Mouse (Mus musculus): ENCODE measurements around the gene Tnrc6c. TPM values are rescaled to one million over a fixed set of nuclear protein-coding genes. Genes with fewer than 3 reads are reported as not detected.

The Tnrc6c gene
- total RNA-seq, 2 experiments from 2014 or later: 20.3 to 23.7 TPM

DNA sequence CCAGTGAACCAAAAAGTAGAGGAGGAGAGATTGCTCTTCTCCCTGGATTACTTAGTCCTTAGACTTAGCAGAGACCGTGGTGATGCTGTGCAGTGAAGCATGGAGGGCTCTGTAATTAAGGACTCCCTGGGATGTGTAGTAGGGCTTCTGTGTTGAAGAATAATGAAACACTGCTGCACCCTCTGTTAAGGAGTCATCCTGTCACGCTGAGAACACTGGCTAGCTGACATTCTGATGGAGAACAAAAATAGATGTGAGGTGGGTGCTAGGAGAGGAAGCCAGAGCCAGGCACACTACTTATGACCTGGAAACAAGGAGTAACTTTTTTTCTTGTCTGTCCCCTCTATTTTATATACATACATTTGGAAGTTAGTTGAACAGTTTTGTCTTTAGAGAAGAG is 22.6 kb downstream of the Tnrc6c start:
- no peak for DNase-seq

DNA sequence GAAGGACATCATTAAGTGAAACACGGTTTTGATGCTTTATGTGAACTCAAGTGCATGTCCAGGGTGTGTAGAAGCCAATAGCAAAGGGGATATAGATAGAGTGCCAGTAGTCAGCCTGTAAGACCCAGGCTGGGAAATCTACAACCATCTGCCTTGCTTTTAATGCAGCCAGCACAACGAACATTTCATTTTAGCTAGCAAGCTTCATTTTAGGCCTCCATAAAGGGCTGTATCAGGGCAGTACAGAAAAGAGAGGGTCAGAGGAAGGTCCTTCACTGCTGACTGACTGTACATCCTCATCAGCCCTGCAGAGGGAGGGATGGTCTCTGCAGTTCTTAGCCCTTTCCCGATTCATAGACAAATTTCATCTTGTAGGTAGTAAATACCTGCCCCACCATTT is 23.0 kb downstream of the Tnrc6c start:
- DNase-seq: no peak

DNA sequence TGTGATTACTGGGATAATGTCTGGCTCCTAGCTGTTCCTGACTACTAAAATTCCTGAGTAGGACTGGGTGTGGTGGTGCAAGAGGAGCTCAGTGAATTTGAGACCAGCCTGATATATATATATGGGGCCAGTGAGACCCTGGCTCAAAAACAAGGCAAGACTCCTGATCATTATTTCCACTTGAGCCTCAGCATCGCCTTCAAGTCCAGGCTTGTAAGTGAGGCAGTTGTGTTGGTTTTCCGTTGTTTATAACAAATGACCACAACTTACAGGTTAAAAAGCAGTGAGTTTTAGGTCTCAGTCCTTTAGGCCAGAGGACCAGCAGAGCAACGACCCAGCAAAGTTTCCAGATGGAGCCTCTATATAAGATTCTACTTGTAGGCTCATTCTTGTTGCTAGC is 23.5 kb downstream of the Tnrc6c start:
- no peak for DNase-seq

DNA sequence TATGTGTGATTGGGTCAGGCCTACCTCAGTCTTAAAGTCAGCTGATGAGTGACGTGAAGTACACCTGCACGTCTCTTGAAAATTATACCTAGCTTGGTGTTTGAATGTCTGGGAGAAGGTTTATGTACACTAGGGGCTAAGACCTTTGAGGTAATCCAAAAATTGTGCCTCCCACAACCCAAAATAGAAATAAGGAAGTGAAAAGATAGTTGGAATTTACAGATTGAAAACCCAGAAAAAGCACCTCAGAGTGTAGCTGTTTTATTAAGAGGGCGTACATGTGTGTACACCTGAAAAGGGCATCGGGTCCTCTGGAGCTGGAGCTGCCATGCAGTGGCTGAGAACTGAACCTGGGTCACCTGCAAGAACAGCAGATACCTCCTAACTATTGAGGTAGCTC is 24.1 kb downstream of the Tnrc6c start:
- no peak for DNase-seq

DNA sequence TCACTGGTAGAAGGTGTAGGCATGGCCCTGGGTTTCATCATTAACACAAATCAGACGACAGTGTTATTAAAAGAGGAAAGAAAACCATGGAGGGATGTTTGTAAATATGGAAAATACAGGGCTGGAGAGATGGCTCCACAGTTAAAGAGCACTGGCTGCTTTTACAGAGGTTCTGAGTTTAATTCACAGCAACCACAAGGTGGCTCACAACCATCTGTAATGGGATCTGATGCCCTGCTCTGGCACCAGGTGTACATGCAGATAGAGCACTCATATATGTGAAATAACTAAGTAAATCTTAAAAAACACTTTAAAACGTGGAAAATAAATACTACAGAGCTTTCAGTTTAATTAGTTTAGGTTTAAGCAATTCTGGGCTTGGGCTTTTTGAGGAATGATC is 24.7 kb downstream of the Tnrc6c start:
- DNase-seq: no peak

DNA sequence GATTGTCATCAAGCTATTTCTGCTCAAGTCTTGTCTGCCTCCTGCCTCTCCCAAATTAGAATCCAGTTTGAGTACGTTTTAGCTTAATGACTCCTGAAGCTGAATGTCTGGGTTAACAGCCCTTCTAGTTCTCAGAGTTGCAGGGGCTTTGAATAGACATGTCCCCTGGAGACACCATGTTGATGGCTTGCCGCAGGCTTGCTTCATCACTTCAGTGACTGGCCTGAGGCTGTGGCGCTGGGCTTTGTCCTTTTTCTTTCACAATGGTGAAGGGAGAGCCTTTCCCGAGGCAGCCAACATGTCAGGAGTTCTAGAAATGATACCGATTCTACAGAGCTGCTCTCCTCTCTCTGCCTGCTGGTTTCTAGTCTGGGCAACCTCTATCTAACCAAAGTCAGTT is 30.6 kb downstream of the Tnrc6c start:
- no peak for DNase-seq

DNA sequence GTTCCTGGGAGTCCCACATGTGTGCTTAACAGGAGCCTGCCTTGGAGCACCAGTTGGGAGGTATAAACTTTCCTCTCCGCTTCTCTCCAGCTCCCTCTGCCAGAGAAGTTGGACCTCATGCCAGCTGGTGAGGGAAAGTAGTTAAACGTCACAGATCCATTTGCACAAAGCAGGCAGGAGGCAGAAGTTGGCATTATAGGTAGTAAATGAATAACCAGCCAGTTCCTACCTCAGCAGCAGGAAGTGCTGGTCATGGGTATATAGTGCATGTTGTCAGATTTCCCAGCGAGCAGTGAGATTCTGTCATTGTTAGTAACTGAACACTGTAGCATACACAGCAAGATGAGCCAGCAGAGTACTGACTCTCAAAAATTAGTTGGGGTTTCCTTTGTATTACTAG is 31.4 kb downstream of the Tnrc6c start:
- DNase-seq: no peak

DNA sequence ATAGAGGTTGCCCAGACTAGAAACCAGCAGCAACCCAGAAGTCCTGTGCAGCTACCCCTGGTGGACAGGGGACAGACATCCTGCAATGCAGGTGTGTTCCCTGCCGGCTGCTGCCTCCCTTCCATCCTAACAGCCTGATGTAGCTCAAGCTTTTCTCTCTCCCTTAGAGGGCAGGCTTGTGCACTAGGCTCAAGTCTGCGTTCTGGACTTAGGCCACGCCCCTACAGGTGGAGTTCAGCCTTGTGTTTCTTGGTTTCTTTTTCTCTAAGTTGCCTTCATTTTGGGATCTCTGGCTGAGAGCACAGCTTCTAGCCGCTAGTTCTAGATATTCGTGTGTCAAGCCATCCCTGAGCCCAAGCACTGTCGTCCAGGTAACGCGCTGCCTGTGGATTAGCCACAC is 31.9 kb downstream of the Tnrc6c start:
- no peak for DNase-seq

DNA sequence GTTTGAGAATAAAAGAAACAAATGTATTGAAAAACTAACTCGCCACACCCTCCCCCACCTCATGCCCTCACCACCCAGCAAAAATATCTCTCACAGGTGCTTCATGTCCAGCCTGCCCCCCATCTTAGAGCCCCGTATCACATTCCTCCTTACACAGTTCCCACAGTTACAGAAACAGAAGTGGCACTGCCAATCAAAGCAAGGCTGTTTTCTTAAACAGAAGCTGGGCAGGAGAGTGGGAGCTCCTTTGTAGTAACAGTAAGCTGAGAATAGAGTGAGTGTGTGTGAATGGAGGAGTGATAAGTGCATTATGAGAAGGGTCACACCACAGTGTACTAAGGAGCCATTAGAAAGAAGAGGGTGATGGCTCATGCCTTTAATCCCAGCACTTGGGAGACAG is 34.5 kb downstream of the Tnrc6c start:
- DNase-seq: no peak

DNA sequence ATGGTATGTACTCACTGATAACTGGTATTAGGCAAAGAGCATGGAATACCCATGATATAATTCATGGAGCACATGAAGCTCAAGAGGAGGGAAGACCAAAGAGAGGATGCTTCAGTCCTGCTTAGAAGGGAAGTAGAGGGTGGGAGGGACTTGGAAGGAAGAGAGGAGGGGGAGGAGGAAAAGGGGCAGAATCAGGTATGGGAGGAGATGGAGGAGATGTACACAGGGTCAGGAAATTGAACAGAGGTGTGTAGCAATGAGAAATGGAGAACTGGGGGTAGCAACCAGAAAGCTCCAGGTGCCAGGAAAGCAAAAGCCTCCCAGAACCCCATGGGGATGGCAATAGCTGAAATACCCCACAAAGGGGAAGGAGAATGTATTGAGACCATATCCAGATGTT is 37.2 kb downstream of the Tnrc6c start:
- DNase-seq: no peak

DNA sequence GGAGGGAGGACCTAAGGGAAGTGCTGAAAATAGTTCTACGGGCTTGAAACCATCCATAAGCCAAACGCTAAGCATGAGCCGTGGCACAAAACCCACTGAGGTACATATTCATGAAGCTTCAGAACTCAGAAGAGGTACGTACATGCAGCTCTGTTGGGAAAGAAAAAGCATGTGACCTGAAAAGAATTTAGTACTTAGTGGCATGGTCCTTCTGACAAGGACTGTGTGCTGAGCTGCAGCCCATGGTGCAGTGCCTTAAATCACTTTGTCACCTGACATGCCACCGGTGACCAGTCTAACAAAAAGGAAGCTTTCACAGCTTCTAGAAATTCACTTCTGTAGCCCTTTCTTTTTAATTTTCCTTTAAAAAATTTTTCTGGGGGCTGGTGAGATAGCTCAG is 40.0 kb downstream of the Tnrc6c start:
- DNase-seq: no peak

DNA sequence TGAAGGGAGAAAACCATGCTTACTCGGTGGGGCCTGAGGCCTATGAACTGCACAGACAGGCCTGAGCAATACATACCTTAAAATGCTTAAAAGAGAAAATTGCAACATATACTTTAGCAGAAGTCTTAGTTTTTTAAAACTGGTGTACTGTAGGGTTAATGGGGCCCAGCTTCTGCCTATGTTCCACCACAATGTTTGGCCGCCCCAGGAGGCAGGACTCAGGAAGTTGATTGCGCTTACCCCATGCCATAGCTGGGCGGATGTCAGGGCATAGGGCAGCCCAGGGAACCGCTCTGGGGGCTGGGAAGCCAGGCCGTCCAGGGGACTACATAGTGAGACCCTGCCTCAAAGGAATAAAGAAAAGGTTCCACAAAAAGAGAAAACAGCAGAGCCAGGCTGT is 42.5 kb downstream of the Tnrc6c start:
- DNase-seq: no peak

DNA sequence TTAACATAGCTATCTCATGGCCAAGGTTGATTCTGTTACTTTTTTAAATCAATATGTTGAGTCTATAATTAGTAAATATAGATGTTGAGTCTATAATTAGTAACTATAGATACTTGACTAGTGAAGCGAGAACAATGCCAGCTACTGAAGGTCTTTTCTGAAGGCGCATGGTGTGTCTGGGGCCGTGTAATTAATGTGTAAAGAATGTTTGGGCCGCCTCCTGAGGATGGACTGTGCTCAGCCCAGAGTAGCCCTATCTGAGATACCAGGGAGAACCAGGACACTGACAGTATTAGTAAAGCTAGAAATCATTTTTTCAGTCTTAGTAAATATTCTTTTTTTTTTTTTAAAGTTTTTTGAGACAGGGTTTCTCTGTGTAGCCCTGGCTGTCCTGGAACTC is 46.8 kb downstream of the Tnrc6c start:
- no peak for DNase-seq

DNA sequence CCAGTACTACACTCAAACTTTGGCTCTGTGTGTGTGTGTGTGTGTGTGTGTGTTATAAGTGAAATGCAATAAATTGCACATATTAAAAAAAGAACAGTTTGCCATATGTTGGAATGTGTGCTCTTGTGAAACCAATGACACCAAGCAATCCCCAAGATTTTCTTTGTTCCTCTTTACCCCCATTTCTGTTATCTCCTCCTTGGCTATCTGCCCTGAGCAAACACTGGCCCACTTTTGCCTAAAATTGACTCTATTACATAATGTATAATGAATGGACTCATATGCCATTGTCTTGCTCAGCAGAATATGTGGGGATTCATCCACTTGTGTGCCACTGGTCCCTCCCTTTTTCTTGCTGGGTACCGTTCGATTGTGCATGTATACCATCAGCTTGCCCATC is 52.2 kb downstream of the Tnrc6c start:
- DNase-seq: no peak

DNA sequence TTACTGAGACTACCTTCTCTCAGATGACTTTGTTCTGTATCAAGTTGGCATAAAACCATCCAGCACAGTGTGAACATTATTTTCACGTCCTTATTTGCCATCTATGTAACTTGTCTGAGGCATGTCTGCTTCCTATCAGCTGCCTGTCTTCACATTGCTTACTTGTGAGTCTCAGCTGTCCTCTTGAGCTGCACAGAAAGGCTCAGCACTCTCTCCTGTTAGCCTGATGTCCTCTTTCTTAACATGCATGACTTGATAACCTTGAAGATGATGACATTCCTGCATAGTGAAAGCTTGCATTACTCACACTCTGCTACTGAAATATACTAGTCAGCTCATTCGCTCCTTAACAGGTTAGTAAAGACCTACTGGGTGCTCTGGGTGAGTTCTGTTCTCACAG is 53.1 kb downstream of the Tnrc6c start:
- DNase-seq: no peak

DNA sequence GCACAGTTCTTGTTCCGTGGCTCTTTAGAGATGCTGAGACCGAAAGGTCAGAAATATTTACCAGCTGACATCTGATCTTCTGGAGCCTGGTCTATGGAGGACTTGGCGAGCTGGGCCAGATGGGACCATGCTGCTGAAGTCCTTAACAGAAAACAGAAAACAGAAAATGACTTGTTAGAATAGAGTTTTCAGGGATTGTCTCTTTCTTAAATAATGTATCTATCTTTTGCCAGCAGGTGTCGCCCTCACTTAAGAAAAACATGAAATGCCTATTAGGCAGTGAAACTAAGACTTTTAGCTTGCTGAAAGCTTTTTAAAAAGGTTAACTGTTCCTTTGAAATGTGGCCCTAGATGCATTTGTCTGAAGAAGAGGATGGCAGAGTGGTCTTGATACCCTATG is 55.2 kb downstream of the Tnrc6c start:
- DNase-seq: peak; percentile 68

DNA sequence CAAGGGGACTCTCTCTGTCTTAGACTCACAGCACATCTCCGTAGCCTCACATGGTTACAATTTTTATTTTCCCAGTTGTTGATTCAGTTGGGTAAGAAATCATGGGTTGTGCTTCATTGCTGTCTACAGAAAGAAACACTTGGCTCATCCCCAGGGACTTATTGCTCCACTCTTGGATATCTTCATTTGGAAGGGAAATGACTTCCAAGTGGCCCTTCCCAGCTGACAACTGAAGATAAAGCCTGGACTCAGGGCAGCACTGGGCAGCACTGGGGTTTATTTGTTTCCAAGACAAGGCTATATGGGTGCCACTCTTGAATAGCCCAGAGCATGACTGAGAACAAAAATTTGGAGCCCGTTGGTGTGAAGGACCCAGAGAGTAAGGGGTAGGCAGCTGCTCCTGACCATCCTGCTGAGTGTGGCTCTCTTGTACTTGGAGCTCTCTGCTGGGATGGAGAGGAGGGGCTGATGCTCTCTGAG is 56.8 kb downstream of the Tnrc6c start:
- DNase-seq: peak; percentile 45

DNA sequence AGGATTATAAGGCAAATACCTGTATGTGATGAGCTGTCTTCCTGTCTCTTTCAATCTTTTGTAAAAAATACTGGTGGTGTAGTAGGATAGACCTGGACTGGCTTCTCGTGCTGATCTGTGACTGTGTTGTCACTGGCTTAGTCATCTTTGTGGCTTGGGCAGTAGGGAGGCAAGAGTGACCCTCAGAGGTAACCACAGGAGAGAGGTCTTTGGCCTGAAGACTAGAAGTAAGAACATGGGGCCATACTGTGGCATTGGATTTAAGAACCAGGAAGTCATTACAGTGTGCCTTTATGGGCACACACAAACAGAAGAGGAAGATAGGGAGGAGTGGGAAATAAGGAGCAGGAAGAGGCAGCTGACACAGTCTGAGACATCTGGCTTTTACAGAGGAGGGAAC is 58.0 kb downstream of the Tnrc6c start:
- DNase-seq: no peak

DNA sequence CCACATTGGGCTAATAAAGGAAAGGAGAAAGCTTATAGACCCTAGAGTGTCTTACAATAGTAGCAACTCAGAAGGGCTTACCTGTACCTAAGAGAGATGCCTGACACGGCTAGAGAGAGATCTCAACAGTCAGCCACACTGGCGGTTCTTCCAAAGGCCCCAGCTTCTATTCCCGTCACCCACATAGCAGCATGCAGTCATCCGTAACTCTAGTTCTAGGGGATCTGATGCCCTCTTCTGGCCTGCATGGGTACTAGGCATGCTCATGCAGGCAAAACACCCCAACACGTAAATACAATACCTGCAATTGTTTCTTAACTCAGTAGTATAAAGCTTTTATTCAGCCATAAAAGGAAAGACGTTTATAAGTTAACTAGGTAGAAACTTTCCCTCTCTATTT is 59.3 kb downstream of the Tnrc6c start:
- no peak for DNase-seq

DNA sequence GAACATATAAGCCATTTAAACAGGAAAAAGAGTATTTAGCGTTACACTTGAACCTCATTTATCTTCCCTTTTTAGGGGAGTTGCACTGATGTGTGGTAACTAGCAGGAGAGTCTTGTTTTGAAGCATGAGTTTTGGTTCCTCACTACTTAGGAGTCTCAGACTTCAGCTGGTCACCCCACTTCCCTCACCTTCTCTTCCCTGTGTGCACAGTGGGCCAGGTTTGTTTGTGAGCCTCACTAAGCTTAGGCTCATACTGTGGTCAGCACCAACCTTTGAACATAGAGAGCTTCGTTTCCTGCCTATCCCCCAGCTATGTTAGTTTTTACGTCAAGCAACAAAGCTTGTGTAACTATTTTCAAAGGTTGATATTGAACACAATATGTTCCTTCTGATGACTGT is 64.7 kb downstream of the Tnrc6c start:
- DNase-seq: no peak

DNA sequence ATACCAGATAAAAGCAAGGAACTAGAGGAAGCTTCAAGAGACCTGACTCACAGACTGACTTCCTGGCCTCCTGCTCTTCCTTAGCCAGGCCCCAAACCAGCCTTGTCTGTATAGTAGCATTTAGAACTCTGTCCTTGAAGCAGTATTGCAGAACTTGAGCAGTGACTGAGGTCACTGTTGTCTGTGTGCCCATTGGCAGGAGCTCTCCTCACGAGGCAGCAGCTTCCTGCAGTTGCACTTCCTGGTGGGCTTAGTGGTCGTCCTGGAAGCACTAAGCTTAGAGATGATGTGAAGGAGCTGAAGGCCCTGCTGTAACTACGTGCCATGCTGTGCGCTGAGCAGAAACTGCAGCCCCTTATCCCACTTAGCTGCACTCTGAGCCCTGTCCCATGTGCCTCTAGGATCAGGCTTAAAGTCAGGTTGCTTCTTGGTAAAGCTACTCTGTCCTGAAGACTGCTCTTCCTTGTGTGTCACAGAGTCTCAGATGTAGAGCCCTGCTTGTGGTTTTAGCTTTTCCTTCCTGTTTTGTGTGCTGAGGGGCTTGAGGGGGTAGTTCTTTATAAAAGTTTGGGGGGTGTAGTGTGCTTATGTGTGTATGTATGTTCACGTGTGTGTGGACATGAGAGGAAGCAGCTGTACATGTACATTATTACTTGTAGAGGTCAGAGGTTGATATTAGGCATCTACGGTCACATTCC is 70.7 kb downstream of the Tnrc6c start:
- peak; percentile 44 for DNase-seq

DNA sequence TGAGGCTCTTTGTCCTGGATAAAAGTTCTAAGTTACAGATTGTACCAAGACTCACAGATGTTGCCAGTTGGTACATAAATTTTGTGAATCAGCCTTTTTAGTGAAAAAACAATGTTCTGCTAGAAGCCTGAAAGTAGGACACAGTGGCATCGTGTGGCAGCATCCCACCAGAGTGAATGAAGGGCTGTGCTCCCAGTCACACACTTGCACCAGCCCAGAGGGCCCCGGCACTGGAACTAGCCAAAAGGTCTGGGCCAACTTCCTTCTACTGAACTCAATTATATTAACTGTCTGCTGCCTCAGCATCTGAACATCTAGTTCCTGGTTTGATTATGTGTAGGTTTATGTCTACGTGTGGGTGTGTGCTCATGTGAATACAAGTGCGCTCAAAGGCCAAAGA is 72.9 kb downstream of the Tnrc6c start:
- DNase-seq: no peak

DNA sequence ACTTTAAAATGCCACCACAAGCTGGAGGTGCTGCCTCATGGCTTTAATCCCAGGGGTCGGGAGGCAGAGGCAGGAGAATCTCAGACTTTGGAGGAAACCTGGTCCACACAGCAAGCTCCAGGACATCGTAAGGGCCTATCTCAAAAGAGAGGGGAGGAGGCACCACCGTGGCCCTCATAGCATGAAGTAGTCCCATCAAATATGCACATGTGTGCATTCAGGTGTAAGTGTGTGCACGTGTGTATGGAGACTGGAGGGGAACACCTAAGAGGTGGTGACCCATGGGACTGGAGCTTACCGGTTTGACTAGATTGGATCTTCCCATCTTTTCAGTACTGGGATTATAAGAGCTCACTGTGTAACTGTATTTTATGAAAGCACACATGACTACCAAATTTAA is 74.2 kb downstream of the Tnrc6c start:
- no peak for DNase-seq

DNA sequence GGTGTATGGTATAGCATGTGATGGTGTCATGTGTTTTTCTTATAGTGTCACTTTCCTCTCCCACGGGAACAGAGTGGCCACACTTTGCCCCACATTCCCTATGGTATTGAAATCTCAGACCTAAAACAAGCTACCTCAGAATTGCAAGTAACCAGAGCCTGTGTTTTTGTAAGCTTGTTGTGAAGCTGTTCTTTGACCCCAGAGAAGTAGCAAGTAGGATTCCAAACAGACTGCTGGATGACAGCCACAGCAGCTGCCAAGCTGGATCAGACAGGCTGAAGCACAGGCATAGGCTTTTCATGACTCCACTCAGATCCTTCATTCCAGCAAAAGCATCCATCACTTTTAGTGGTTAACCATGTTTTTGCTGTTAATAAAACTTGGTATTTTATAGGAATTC is 74.8 kb downstream of the Tnrc6c start:
- no peak for DNase-seq

DNA sequence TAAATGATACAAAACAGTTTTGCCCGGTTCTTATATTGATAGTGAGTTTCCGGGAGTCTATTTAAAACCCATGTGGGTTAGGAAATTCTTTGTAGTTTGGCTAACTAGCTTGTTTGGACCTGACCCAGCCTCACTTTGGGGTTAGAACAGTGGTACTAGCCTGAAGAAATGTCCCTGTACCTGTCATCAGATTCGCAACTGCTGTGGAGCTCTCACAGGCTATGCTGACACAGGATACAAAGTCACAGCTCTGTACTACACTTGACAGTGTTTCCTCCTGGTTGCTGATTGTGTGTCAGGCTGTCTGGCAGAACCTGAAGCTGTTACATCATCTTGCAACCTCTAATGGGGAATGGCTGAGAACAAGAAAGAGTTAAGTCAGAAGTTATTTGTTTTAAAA is 75.3 kb downstream of the Tnrc6c start:
- DNase-seq: no peak

Data from adrenal gland, postnatal 10 days (tissue).